In the genomic region with DNA sequence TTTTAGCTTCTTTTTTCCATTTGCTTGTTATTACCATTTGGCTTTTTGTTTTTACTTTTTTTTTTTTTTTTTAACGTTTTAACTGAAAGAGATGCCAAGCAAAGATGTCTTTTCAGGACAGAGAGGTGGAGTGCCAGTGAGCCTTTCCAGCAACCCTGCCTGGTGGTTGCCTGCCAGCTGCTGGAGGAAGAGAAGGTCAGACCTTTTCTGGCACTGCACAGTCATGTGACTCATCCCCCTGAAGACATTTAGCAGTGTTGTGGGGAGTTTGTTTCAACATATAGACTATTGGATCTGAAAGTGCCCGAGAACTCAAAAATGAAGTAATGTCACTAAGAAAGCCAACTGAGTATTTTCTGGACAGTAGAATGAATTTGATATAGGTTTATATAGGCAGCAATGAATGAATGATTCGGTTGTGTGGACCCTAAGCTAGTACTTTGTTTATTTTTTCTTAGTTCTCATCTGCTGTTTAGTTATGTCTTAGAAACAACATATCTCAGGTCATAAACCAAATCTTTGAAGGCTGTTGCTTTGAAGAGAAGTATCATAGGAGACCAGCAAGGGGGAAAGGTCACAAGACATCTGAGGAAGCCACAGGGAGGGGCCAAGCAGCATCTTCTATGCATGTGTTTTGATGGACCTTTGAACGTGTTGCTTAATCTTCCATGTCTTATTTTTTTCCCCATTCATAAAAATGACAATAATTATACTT, we compare ENCODE assay signal across 13 mouse cellular contexts.
DNase-seq lines count a peak whose midpoint lies in the region; ATAC-seq lines count a peak whose summit lies in the region.
"Had no signal": no experiment of that assay in that cellular context is flagged by ENCODE, and none has a peak within 500 bp of the region (broad histone marks: within the 10 kb centered on the region; RNA-seq: fewer than 3 reads in every experiment).

No protein-coding gene starts in this region.

- H3K9me3 ChIP-seq in midbrain, embryonic 11.5 days (ENCODE audit: control insufficient read depth, low read length) = no peaks in the 10 kb centered on the region
- no peaks in the 10 kb centered on the region for H3K9me3 ChIP-seq in midbrain, embryonic 15.5 days
- no peaks in the 10 kb centered on the region for H3K9me3 ChIP-seq in embryonic facial prominence, embryonic 10.5 days
- H3K9me3 ChIP-seq in forebrain, embryonic 13.5 days (replicated peaks) = no peaks in the 10 kb centered on the region
- H3K9me3 ChIP-seq: hindbrain, embryonic 15.5 days; megakaryocyte, embryonic 14.5 days had no signal

- no peaks in the 10 kb centered on the region for H3K36me3 ChIP-seq in midbrain, embryonic 11.5 days (ENCODE audit: control insufficient read depth, insufficient read depth, low read length)
- H3K36me3 ChIP-seq in midbrain, embryonic 15.5 days (replicated peaks) = no peaks in the 10 kb centered on the region
- no peaks in the 10 kb centered on the region for H3K36me3 ChIP-seq in embryonic facial prominence, embryonic 10.5 days (replicated peaks)
- H3K36me3 ChIP-seq in forebrain, embryonic 13.5 days (ENCODE audit: poor library complexity, severe bottlenecking) = no peaks in the 10 kb centered on the region
- H3K36me3 ChIP-seq: hindbrain, embryonic 15.5 days had no signal

- intact Hi-C loops in heart, postnatal 36 days (cut with DNase I) = no loop called here

- peak; percentile 40 for DNase-seq in gastrocnemius, postnatal 10 days
- no peak for DNase-seq in gastrocnemius, adult 8-10 months (ENCODE audit: low spot score in 2 of 2)
- peak; percentile 68 for DNase-seq in midbrain, embryonic 11.5 days (ENCODE audit: low spot score, missing footprints)
- peak; percentile 10 to 28 for DNase-seq in heart, postnatal 36 days
- no peak for DNase-seq in testis, postnatal 10 days (ENCODE audit: low spot score)
- no peak for DNase-seq in embryonic facial prominence, embryonic 10.5 days (ENCODE audit: low spot score)
- DNase-seq: cerebellum, adult 9-10 months; retina, postnatal 1 day had no signal

- H3K4me2 ChIP-seq in midbrain, embryonic 11.5 days = no peak overlapping the region
- no peak overlapping the region for H3K4me2 ChIP-seq in midbrain, embryonic 15.5 days
- no peak overlapping the region for H3K4me2 ChIP-seq in forebrain, embryonic 13.5 days
- H3K4me2 ChIP-seq: hindbrain, embryonic 15.5 days had no signal

- no peak for ATAC-seq in midbrain, embryonic 11.5 days (ENCODE audit: low FRiP score)
- no peak for ATAC-seq in midbrain, embryonic 15.5 days (replicated peaks)
- no peak for ATAC-seq in forebrain, embryonic 13.5 days

- no peak overlapping the region for H3K4me3 ChIP-seq in midbrain, embryonic 11.5 days (ENCODE audit: low read depth, low read length)
- H3K4me3 ChIP-seq in midbrain, embryonic 15.5 days = no peak overlapping the region
- H3K4me3 ChIP-seq in embryonic facial prominence, embryonic 10.5 days = no peak overlapping the region
- no peak overlapping the region for H3K4me3 ChIP-seq in forebrain, embryonic 13.5 days
- H3K4me3 ChIP-seq: hindbrain, embryonic 15.5 days; layer of hippocampus, adult 2 months; megakaryocyte, embryonic 14.5 days had no signal

- no peak overlapping the region for H3K9ac ChIP-seq in midbrain, embryonic 11.5 days (ENCODE audit: low read length)
- no peak overlapping the region for H3K9ac ChIP-seq in midbrain, embryonic 15.5 days
- no peak overlapping the region for H3K9ac ChIP-seq in forebrain, embryonic 13.5 days
- H3K9ac ChIP-seq: hindbrain, embryonic 15.5 days had no signal

- WGBS in midbrain, embryonic 11.5 days = 70% methylated on average over 4 of the region's 4 CpGs
- WGBS in midbrain, embryonic 15.5 days = 72% methylated on average over 4 of the region's 4 CpGs
- WGBS in embryonic facial prominence, embryonic 10.5 days = 76% methylated on average over 4 of the region's 4 CpGs
- WGBS in forebrain, embryonic 13.5 days = 78% methylated on average over 4 of the region's 4 CpGs

- H3K4me1 ChIP-seq in midbrain, embryonic 11.5 days (ENCODE audit: control insufficient read depth, insufficient read depth, low read length) = no peaks in the 10 kb centered on the region
- no peaks in the 10 kb centered on the region for H3K4me1 ChIP-seq in midbrain, embryonic 15.5 days
- no peaks in the 10 kb centered on the region for H3K4me1 ChIP-seq in embryonic facial prominence, embryonic 10.5 days
- no peaks in the 10 kb centered on the region for H3K4me1 ChIP-seq in forebrain, embryonic 13.5 days
- H3K4me1 ChIP-seq: hindbrain, embryonic 15.5 days; megakaryocyte, embryonic 14.5 days had no signal

- H3K27me3 ChIP-seq in midbrain, embryonic 11.5 days (ENCODE audit: control insufficient read depth, insufficient read depth, low read length) = no peaks in the 10 kb centered on the region
- H3K27me3 ChIP-seq in midbrain, embryonic 15.5 days (replicated peaks) = no peaks in the 10 kb centered on the region
- H3K27me3 ChIP-seq in embryonic facial prominence, embryonic 10.5 days (replicated peaks; ENCODE audit: low read depth, poor library complexity, severe bottlenecking) = no peaks in the 10 kb centered on the region
- no peaks in the 10 kb centered on the region for H3K27me3 ChIP-seq in forebrain, embryonic 13.5 days
- H3K27me3 ChIP-seq: hindbrain, embryonic 15.5 days had no signal

- no peak overlapping the region for H3K27ac ChIP-seq in midbrain, embryonic 11.5 days (ENCODE audit: low read depth, low read length)
- no peak overlapping the region for H3K27ac ChIP-seq in midbrain, embryonic 15.5 days
- H3K27ac ChIP-seq in embryonic facial prominence, embryonic 10.5 days (replicated peaks) = no peak overlapping the region
- no peak overlapping the region for H3K27ac ChIP-seq in forebrain, embryonic 13.5 days
- H3K27ac ChIP-seq: hindbrain, embryonic 15.5 days; layer of hippocampus, adult 2 months had no signal

Comparison
In these comparisons a context has a peak if more than half of its experiments do, and no peak if none do; other contexts are left out.
1. DNase-seq: peak in gastrocnemius, postnatal 10 days (single experiment), midbrain, embryonic 11.5 days (single experiment) and heart, postnatal 36 days (2 of 2); none in gastrocnemius, adult 8-10 months (0 of 2), testis, postnatal 10 days (single experiment) and embryonic facial prominence, embryonic 10.5 days (single experiment).